Mouse (Mus musculus): Measurements from ENCODE around the gene Ehbp1. TPM values are rescaled to one million over a fixed set of nuclear protein-coding genes. Genes with fewer than 3 reads are reported as not detected.

The Ehbp1 gene
- polyA plus RNA-seq, 1 experiment: 3.5 TPM

DNA sequence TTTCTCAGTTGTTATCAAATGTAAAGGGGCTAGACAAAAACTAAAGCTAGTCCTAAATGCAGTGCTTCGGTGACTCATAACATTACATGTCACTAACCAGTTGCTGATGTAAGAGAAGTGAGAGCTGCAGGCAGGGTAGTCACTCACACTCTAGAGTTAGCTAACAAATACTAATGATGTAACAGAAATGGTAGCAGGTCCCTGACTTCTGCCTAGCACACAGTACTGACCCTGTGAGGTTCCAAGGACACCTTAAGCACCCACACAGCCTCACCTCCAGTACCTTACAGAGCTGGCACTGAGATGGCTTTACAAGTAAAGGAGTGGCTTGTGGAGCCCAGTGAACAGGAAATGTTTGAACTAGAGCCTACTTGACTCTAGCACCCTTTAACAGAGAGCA is 86.7 kb downstream of the Ehbp1 start:
- 67% methylated on average over 1 of the region's 1 CpGs for WGBS
- TF ChIP-seq POLR2A (IDR thresholded peaks at IDR 0.05; ENCODE audit: borderline replicate concordance, extremely low read depth, low read depth, low read length) (no peak), CTCF (IDR thresholded peaks at IDR 0.05; ENCODE audit: insufficient read depth, low read length) (no peak)
- DNase-seq: no peak
- H3K4me3 ChIP-seq (replicated peaks; ENCODE audit: extremely low read depth, low read depth, low read length): no peak overlapping the region
- no peaks in the 10 kb centered on the region; the same call in 1 of the 2 replicates for H3K4me1 ChIP-seq (ENCODE audit: control insufficient read depth, insufficient read depth, low read length)

- no peaks in the 10 kb centered on the region; the same call in 1 of the 2 replicates for H3K4me1 ChIP-seq (ENCODE audit: control insufficient read depth, insufficient read depth, low read length)
- no peak overlapping the region for H3K4me3 ChIP-seq (replicated peaks; ENCODE audit: extremely low read depth, low read depth, low read length)
- DNase-seq: no peak
- TF ChIP-seq POLR2A (IDR thresholded peaks at IDR 0.05; ENCODE audit: borderline replicate concordance, extremely low read depth, low read depth, low read length) (no peak), CTCF (IDR thresholded peaks at IDR 0.05; ENCODE audit: insufficient read depth, low read length) (no peak)
- 79% methylated on average over 2 of the region's 2 CpGs for WGBS
Observed at GRCm38 (mm10) chr11:22249363-22249762, 92.7 kb downstream of the Ehbp1 start.

- no peak for DNase-seq
- H3K4me1 ChIP-seq (ENCODE audit: control insufficient read depth, insufficient read depth, low read length): no peaks in the 10 kb centered on the region
- no peak for TF ChIP-seq POLR2A (IDR thresholded peaks at IDR 0.05; ENCODE audit: borderline replicate concordance, extremely low read depth, low read depth, low read length)
- no peak for TF ChIP-seq CTCF (IDR thresholded peaks at IDR 0.05; ENCODE audit: insufficient read depth, low read length)
- whole genome bisulfite sequencing: 43% methylated on average over 4 of the region's 4 CpGs
- H3K4me3 ChIP-seq (replicated peaks; ENCODE audit: extremely low read depth, low read depth, low read length): no peak overlapping the region
Observed at GRCm38 (mm10) chr11:22247736-22248135, 94.4 kb downstream of the Ehbp1 start.

DNA sequence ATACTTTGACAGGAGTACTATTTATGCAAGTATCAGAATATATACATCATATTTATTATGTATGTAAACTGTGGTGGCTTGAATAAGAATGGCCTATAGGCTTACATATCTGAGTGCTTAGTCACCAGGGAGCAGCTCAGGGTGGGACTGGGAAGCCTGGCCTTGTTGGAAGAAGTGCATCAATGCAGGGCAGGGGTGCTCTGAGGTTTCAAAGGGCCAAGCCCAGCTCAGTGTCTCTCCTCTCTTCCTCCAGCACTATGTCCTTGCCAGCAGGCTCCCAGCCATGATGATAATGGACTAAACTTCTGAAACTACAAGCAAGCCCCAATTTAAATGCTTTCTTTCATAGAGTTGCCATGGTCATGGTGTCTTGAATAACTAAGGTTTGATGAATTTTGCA is 95.0 kb downstream of the Ehbp1 start:
- Histone ChIP-seq H3K4me3 (replicated peaks; ENCODE audit: extremely low read depth, low read depth, low read length) (no peak overlapping the region), H3K4me1 (ENCODE audit: control insufficient read depth, insufficient read depth, low read length) (no peaks in the 10 kb centered on the region)
- no peak for TF ChIP-seq POLR2A (IDR thresholded peaks at IDR 0.05; ENCODE audit: borderline replicate concordance, extremely low read depth, low read depth, low read length)
- no peak for DNase-seq

GRCm38 (mm10) chr11:22235558-22235957 is 106.5 kb downstream of the Ehbp1 start:
- TF ChIP-seq POLR2A (IDR thresholded peaks at IDR 0.05; ENCODE audit: borderline replicate concordance, extremely low read depth, low read depth, low read length) (no peak), CTCF (IDR thresholded peaks at IDR 0.05; ENCODE audit: insufficient read depth, low read length) (no peak)
- no peak overlapping the region for H3K4me3 ChIP-seq (replicated peaks; ENCODE audit: extremely low read depth, low read depth, low read length)
- WGBS: 83% methylated on average over 5 of the region's 5 CpGs

DNA sequence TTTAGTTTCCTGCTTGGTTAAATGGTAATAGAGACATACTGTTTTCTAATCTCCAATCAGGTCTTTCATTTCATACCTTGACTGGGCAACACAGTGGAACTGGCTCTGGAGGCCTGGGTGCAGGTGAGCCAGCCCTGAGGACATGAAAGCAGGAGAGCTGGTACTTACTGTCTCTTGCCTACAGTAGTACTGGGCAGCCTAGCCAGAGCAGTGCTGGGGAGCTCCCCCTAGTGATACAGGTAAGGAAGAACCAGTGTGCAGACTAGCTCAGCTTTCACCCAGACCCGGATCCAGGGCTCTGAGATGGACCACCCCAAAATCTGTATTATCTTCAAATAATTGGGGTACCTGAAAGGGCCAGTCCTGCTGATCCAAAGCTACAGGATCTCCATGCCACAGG is 107.4 kb downstream of the Ehbp1 start:
- peak; percentile 16 for DNase-seq
- WGBS: 78% methylated on average over 1 of the region's 1 CpGs
- TF ChIP-seq CTCF (IDR thresholded peaks at IDR 0.05; ENCODE audit: insufficient read depth, low read length) (peak; percentile 60), POLR2A (IDR thresholded peaks at IDR 0.05; ENCODE audit: borderline replicate concordance, extremely low read depth, low read depth, low read length) (no peak)
- H3K4me1 ChIP-seq (ENCODE audit: control insufficient read depth, insufficient read depth, low read length): no peaks in the 10 kb centered on the region
- H3K4me3 ChIP-seq (replicated peaks; ENCODE audit: extremely low read depth, low read depth, low read length): no peak overlapping the region

More at GRCm38 (mm10) chr11:22235558-22235957, 106.5 kb downstream of the Ehbp1 start:
- DNase-seq: no peak
- no peaks in the 10 kb centered on the region for H3K4me1 ChIP-seq (ENCODE audit: control insufficient read depth, insufficient read depth, low read length)

DNA sequence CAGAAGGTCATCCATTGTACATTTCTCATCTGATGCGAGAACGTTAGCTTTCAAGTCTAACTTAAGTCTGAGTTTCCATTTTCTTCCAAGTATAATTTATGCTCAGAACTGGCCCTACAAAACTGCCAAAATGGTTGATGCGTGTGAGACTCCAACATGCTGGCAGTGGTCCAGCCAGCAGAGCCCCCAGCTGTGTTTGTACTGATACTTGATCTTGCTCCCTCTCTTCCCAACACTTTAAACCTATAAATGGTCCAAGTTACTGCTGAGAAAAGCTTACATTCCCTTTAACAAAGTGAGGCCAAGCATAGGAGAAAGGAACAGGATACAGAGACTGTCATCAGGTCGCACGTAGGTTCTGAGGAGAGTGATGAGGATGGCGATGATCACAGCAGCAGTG is 111.2 kb downstream of the Ehbp1 start:
- WGBS: 78% methylated on average over 6 of the region's 6 CpGs

DNA sequence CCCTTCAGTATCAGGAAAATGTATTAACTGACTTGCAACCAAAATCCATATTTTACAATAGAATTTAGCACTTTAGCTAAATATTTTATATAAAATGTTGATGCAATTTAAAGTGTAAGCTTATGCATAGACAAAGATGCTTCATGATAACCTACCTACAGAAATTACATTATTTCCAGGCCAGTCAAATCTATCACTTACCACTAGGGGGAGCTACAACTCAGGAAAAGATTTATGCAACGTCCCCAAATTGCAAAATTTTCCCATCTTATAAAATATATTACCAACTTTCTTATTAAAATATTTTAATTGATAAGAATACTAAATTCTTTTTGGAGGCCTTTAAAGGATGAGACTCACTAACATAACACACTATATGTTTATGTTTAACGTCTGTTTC is 116.5 kb downstream of the Ehbp1 start:
- no peak for TF ChIP-seq POLR2A (IDR thresholded peaks at IDR 0.05; ENCODE audit: borderline replicate concordance, extremely low read depth, low read depth, low read length)
- no peaks in the 10 kb centered on the region for H3K4me1 ChIP-seq (ENCODE audit: control insufficient read depth, insufficient read depth, low read length)
- no peak overlapping the region for H3K4me3 ChIP-seq (replicated peaks; ENCODE audit: extremely low read depth, low read depth, low read length)
- WGBS: 40% methylated on average over 2 of the region's 2 CpGs
- DNase-seq: no peak

More for the DNA sequence above, 111.2 kb downstream of the Ehbp1 start:
- Histone ChIP-seq H3K4me3 (replicated peaks; ENCODE audit: extremely low read depth, low read depth, low read length) (no peak overlapping the region), H3K4me1 (ENCODE audit: control insufficient read depth, insufficient read depth, low read length) (no peaks in the 10 kb centered on the region)
- TF ChIP-seq POLR2A (IDR thresholded peaks at IDR 0.05; ENCODE audit: borderline replicate concordance, extremely low read depth, low read depth, low read length) (no peak), CTCF (IDR thresholded peaks at IDR 0.05; ENCODE audit: insufficient read depth, low read length) (no peak)
- DNase-seq: no peak

- H3K4me1 ChIP-seq (ENCODE audit: control insufficient read depth, insufficient read depth, low read length): no peaks in the 10 kb centered on the region
- no peak overlapping the region for H3K4me3 ChIP-seq (replicated peaks; ENCODE audit: extremely low read depth, low read depth, low read length)
- WGBS: 79% methylated on average over 2 of the region's 2 CpGs
- DNase-seq: no peak
- TF ChIP-seq CTCF (IDR thresholded peaks at IDR 0.05; ENCODE audit: insufficient read depth, low read length): no peak
- no peak for TF ChIP-seq POLR2A (IDR thresholded peaks at IDR 0.05; ENCODE audit: borderline replicate concordance, extremely low read depth, low read depth, low read length)
Observed at GRCm38 (mm10) chr11:22218222-22218621, 123.9 kb downstream of the Ehbp1 start.

GRCm38 (mm10) chr11:22216941-22217340 is 125.2 kb downstream of the Ehbp1 start:
- TF ChIP-seq POLR2A (IDR thresholded peaks at IDR 0.05; ENCODE audit: borderline replicate concordance, extremely low read depth, low read depth, low read length) (no peak), CTCF (IDR thresholded peaks at IDR 0.05; ENCODE audit: insufficient read depth, low read length) (no peak)
- WGBS: 87% methylated on average over 7 of the region's 7 CpGs
- no peaks in the 10 kb centered on the region for H3K4me1 ChIP-seq (ENCODE audit: control insufficient read depth, insufficient read depth, low read length)

More at GRCm38 (mm10) chr11:22216941-22217340, 125.2 kb downstream of the Ehbp1 start:
- no peak for DNase-seq
- no peak overlapping the region for H3K4me3 ChIP-seq (replicated peaks; ENCODE audit: extremely low read depth, low read depth, low read length)
